Mouse (Mus musculus): ENCODE data around the gene Agpat2. TPM values are rescaled to one million over a fixed set of nuclear protein-coding genes. Genes with fewer than 3 reads are reported as not detected.

Agpat2 gene
- polyA plus RNA-seq, 1 experiment from 2014 or later: 3.7 TPM

GRCm38 (mm10) chr2:26637316-26637932 is 33.2 kb upstream of the Agpat2 start:
- Histone ChIP-seq H3K4me2 (ENCODE audit: low read length) (no peak overlapping the region), H3K36me3 (ENCODE audit: control insufficient read depth, insufficient read depth) (peaks cover 23% of the 10 kb centered on the region), H3K9me3 (ENCODE audit: control insufficient read depth, low read length) (no peaks in the 10 kb centered on the region), H3K9ac (replicated peaks; ENCODE audit: low read depth, low read length) (no peak overlapping the region), H3K4me3 (replicated peaks; ENCODE audit: low read length) (no peak overlapping the region), H3K27me3 (replicated peaks; ENCODE audit: control insufficient read depth, insufficient read depth, low read length) (no peaks in the 10 kb centered on the region), H3K27ac (ENCODE audit: low read length) (no peak overlapping the region), H3K4me1 (replicated peaks; ENCODE audit: control insufficient read depth, insufficient read depth, low read length) (peaks cover 21% of the 10 kb centered on the region)
- no peak for ATAC-seq
- 80% methylated on average over 4 of the region's 4 CpGs for WGBS

GRCm38 (mm10) chr2:26636325-26636635 is 32.1 kb upstream of the Agpat2 start:
- peaks cover 28% of the 10 kb centered on the region for H3K4me1 ChIP-seq (replicated peaks; ENCODE audit: control insufficient read depth, insufficient read depth, low read length)
- no peaks in the 10 kb centered on the region for H3K27me3 ChIP-seq (replicated peaks; ENCODE audit: control insufficient read depth, insufficient read depth, low read length)
- no peak overlapping the region for H3K4me2 ChIP-seq (ENCODE audit: low read length)
- H3K9me3 ChIP-seq (ENCODE audit: control insufficient read depth, low read length): no peaks in the 10 kb centered on the region
- WGBS: 47% methylated on average over 2 of the region's 2 CpGs
- no peak for ATAC-seq
- no peak overlapping the region for H3K27ac ChIP-seq (ENCODE audit: low read length)
- H3K36me3 ChIP-seq (ENCODE audit: control insufficient read depth, insufficient read depth): peaks cover 23% of the 10 kb centered on the region
- no peak overlapping the region for H3K9ac ChIP-seq (replicated peaks; ENCODE audit: low read depth, low read length)
- no peak overlapping the region for H3K4me3 ChIP-seq (replicated peaks; ENCODE audit: low read length)

GRCm38 (mm10) chr2:26635489-26636324 is 31.5 kb upstream of the Agpat2 start:
- Histone ChIP-seq H3K4me2 (ENCODE audit: low read length) (no peak overlapping the region), H3K9me3 (ENCODE audit: control insufficient read depth, low read length) (no peaks in the 10 kb centered on the region), H3K36me3 (ENCODE audit: control insufficient read depth, insufficient read depth) (peaks cover 23% of the 10 kb centered on the region), H3K27me3 (replicated peaks; ENCODE audit: control insufficient read depth, insufficient read depth, low read length) (no peaks in the 10 kb centered on the region), H3K9ac (replicated peaks; ENCODE audit: low read depth, low read length) (no peak overlapping the region), H3K4me3 (replicated peaks; ENCODE audit: low read length) (no peak overlapping the region), H3K4me1 (replicated peaks; ENCODE audit: control insufficient read depth, insufficient read depth, low read length) (peaks cover 34% of the 10 kb centered on the region), H3K27ac (ENCODE audit: low read length) (no peak overlapping the region)
- ATAC-seq: no peak
- WGBS: 71% methylated on average over 21 of the region's 21 CpGs

GRCm38 (mm10) chr2:26634629-26635488 is 30.6 kb upstream of the Agpat2 start:
- Histone ChIP-seq H3K4me1 (replicated peaks; ENCODE audit: control insufficient read depth, insufficient read depth, low read length) (peaks cover 42% of the 10 kb centered on the region), H3K9me3 (ENCODE audit: control insufficient read depth, low read length) (no peaks in the 10 kb centered on the region), H3K36me3 (ENCODE audit: control insufficient read depth, insufficient read depth) (peaks cover 23% of the 10 kb centered on the region), H3K4me3 (replicated peaks; ENCODE audit: low read length) (no peak overlapping the region), H3K27me3 (replicated peaks; ENCODE audit: control insufficient read depth, insufficient read depth, low read length) (no peaks in the 10 kb centered on the region), H3K4me2 (ENCODE audit: low read length) (no peak overlapping the region), H3K27ac (ENCODE audit: low read length) (no peak overlapping the region), H3K9ac (replicated peaks; ENCODE audit: low read depth, low read length) (no peak overlapping the region; the same call in 1 of the 2 replicates)
- no peak for ATAC-seq
- 67% methylated on average over 12 of the region's 12 CpGs for WGBS

GRCm38 (mm10) chr2:26633953-26634530 is 29.8 kb upstream of the Agpat2 start:
- Histone ChIP-seq H3K36me3 (ENCODE audit: control insufficient read depth, insufficient read depth) (peaks cover 23% of the 10 kb centered on the region), H3K27me3 (replicated peaks; ENCODE audit: control insufficient read depth, insufficient read depth, low read length) (no peaks in the 10 kb centered on the region), H3K4me2 (ENCODE audit: low read length) (no peak overlapping the region), H3K27ac (ENCODE audit: low read length) (no peak overlapping the region), H3K9me3 (ENCODE audit: control insufficient read depth, low read length) (no peaks in the 10 kb centered on the region), H3K4me3 (replicated peaks; ENCODE audit: low read length) (no peak overlapping the region), H3K9ac (replicated peaks; ENCODE audit: low read depth, low read length) (no peak overlapping the region), H3K4me1 (replicated peaks; ENCODE audit: control insufficient read depth, insufficient read depth, low read length) (peaks cover 48% of the 10 kb centered on the region)
- no peak for ATAC-seq
- 74% methylated on average over 4 of the region's 4 CpGs for WGBS

GRCm38 (mm10) chr2:26632541-26633395 is 28.6 kb upstream of the Agpat2 start:
- Histone ChIP-seq H3K9ac (replicated peaks; ENCODE audit: low read depth, low read length) (no peak overlapping the region), H3K27me3 (replicated peaks; ENCODE audit: control insufficient read depth, insufficient read depth, low read length) (no peaks in the 10 kb centered on the region), H3K4me1 (replicated peaks; ENCODE audit: control insufficient read depth, insufficient read depth, low read length) (peaks cover 42% of the 10 kb centered on the region), H3K27ac (ENCODE audit: low read length) (no peak overlapping the region), H3K36me3 (ENCODE audit: control insufficient read depth, insufficient read depth) (peaks cover 22% of the 10 kb centered on the region), H3K4me2 (ENCODE audit: low read length) (no peak overlapping the region), H3K4me3 (replicated peaks; ENCODE audit: low read length) (no peak overlapping the region), H3K9me3 (ENCODE audit: control insufficient read depth, low read length) (no peaks in the 10 kb centered on the region)
- no peak for ATAC-seq
- WGBS: 85% methylated on average over 16 of the region's 16 CpGs

GRCm38 (mm10) chr2:26628792-26629437 is 24.7 kb upstream of the Agpat2 start:
- Histone ChIP-seq H3K36me3 (ENCODE audit: control insufficient read depth, insufficient read depth) (no peaks in the 10 kb centered on the region), H3K4me3 (replicated peaks; ENCODE audit: low read length) (peak overlapping the region; percentile 77), H3K27ac (ENCODE audit: low read length) (peak overlapping the region; percentile 76), H3K27me3 (replicated peaks; ENCODE audit: control insufficient read depth, insufficient read depth, low read length) (no peaks in the 10 kb centered on the region), H3K4me1 (replicated peaks; ENCODE audit: control insufficient read depth, insufficient read depth, low read length) (peaks cover 41% of the 10 kb centered on the region), H3K9ac (replicated peaks; ENCODE audit: low read depth, low read length) (peak overlapping the region; percentile 97), H3K4me2 (ENCODE audit: low read length) (peak overlapping the region; percentile 94), H3K9me3 (ENCODE audit: control insufficient read depth, low read length) (no peaks in the 10 kb centered on the region)
- peak; percentile 60 for ATAC-seq
- WGBS: 13% methylated on average over 5 of the region's 5 CpGs

Data from forebrain, embryonic 16.5 days (tissue).